Mouse (Mus musculus) stomach, postnatal 0 days (tissue): ENCODE measurements at regions not wholly inside any gene's neighbourhood (a gene's known extent, or its start where the extent isn't known, plus 50 kb on each side); places are given as distances from the start of the nearest gene placed in this dataset.

ENCODE experiments used
- CTCF ChIP-seq: IDR thresholded peaks from 2 replicates; pipeline ENCODE4 v1.5.1; 2016; ENCODE audit warnings: antibody characterized with exemption, low read depth, mild to moderate bottlenecking, moderate library complexity
- EP300 ChIP-seq: optimal IDR thresholded peaks from 2 replicates; pipeline ENCODE3; 2016; ENCODE audit warnings: antibody characterized with exemption

- TF ChIP-seq CTCF (no peak), EP300 (no peak)
These were observed 119.8 kb upstream of the Prickle1 start for GRCm38 (mm10) chr15:93715443-93715842.
